10 mouse cellular contexts compared by ENCODE assay signal in genomic region chr5:107101135-107101534, GRCm38 (mm10).
A peak's percentile ranks its signal among the peaks of the same experiment; 100 is the strongest.
DNase-seq lines count a peak whose midpoint lies in the region; ATAC-seq lines count a peak whose summit lies in the region.
"Had no signal": no experiment of that assay in that cellular context is flagged by ENCODE, and none has a peak within 500 bp of the region (broad histone marks: within the 10 kb centered on the region; RNA-seq: fewer than 3 reads in every experiment).

No protein-coding gene starts in this region.

- H3K4me2 ChIP-seq in midbrain, embryonic 13.5 days (replicated peaks), result no peak overlapping the region
- H3K4me2 ChIP-seq in midbrain, embryonic 16.5 days (ENCODE audit: low read length), result no peak overlapping the region
- H3K4me2 ChIP-seq: heart, embryonic 11.5 days had no signal

- H3K4me3 ChIP-seq in midbrain, embryonic 13.5 days (replicated peaks), result no peak overlapping the region
- H3K4me3 ChIP-seq in midbrain, embryonic 16.5 days (ENCODE audit: low read depth, low read length), result no peak overlapping the region

- H3K9ac ChIP-seq in midbrain, embryonic 13.5 days (replicated peaks), result no peak overlapping the region
- H3K9ac ChIP-seq in midbrain, embryonic 16.5 days (ENCODE audit: low read depth, low read length), result no peak overlapping the region
- H3K9ac ChIP-seq: liver, postnatal 0 days had no signal

- H3K27me3 ChIP-seq in midbrain, embryonic 13.5 days, result 0 out of 2 replicates have a peak, but pooled peaks cover 4% of the 10 kb centered on the region
- H3K27me3 ChIP-seq in midbrain, embryonic 16.5 days (ENCODE audit: control insufficient read depth, insufficient read depth, low read depth, low read length), result no peaks in the 10 kb centered on the region

- intact Hi-C loops in left cerebral cortex, postnatal 4 days (cut with DNase I), result no loop called here

- 0 out of 2 replicates have a peak, but pooled peaks have one; percentile 37 for ATAC-seq in midbrain, embryonic 13.5 days
- no peak for ATAC-seq in midbrain, embryonic 16.5 days
- peak; percentile 66 for ATAC-seq in granulocyte monocyte progenitor cell, adult 5-6 weeks (replicated peaks; ENCODE audit: poor library complexity, severe bottlenecking)
- ATAC-seq in megakaryocyte, adult 5-6 weeks (ENCODE audit: poor library complexity, severe bottlenecking), result 0 out of 2 replicates have a peak, but pooled peaks have one; percentile 24
- no peak for ATAC-seq in cerebellum, adult (ENCODE audit: insufficient number of reproducible peaks, low FRiP score, low TSS enrichment)
- ATAC-seq: liver, postnatal 0 days had no signal

- H3K9me3 ChIP-seq in midbrain, embryonic 13.5 days, result no peaks in the 10 kb centered on the region
- no peaks in the 10 kb centered on the region for H3K9me3 ChIP-seq in midbrain, embryonic 16.5 days (replicated peaks; ENCODE audit: control insufficient read depth, low read length, poor library complexity, severe bottlenecking)

- no peaks in the 10 kb centered on the region for H3K36me3 ChIP-seq in midbrain, embryonic 13.5 days
- H3K36me3 ChIP-seq in midbrain, embryonic 16.5 days (ENCODE audit: control insufficient read depth, insufficient read depth, low read length), result no peaks in the 10 kb centered on the region

- WGBS in midbrain, embryonic 13.5 days, result 72% methylated on average over 7 of the region's 7 CpGs
- WGBS in midbrain, embryonic 16.5 days, result 73% methylated on average over 7 of the region's 7 CpGs

- no peak for DNase-seq in left cerebral cortex, postnatal 4 days
- DNase-seq in adrenal gland, adult 8-10 months, result no peak
- DNase-seq: kidney, postnatal 4 days; liver, postnatal 0 days had no signal

- H3K4me1 ChIP-seq in midbrain, embryonic 13.5 days (replicated peaks), result peaks cover 2% of the 10 kb centered on the region; the same call in 1 of the 2 replicates
- H3K4me1 ChIP-seq in midbrain, embryonic 16.5 days (ENCODE audit: control insufficient read depth, insufficient read depth, low read length), result no peaks in the 10 kb centered on the region

- no peak overlapping the region for H3K27ac ChIP-seq in midbrain, embryonic 13.5 days
- H3K27ac ChIP-seq in midbrain, embryonic 16.5 days (ENCODE audit: low read length), result no peak overlapping the region

Comparison
In these comparisons a context has a peak if more than half of its experiments do, and no peak if none do; other contexts are left out.
1. ATAC-seq: peak in midbrain, embryonic 13.5 days (single experiment), granulocyte monocyte progenitor cell, adult 5-6 weeks (single experiment) and megakaryocyte, adult 5-6 weeks (single experiment); none in midbrain, embryonic 16.5 days (single experiment) and cerebellum, adult (single experiment).